Mouse (Mus musculus) liver, embryonic 14.5 days (tissue): ENCODE measurements around the gene Kif21a.

Source experiments
- CTCF ChIP-seq: IDR thresholded peaks from 2 replicates; pipeline ENCODE4 v1.5.1; 2016; ENCODE audit warnings: antibody characterized with exemption, low read depth, control low read depth
- EP300 ChIP-seq: IDR thresholded peaks from 2 replicates; pipeline ENCODE4 v1.6.1; 2016; ENCODE audit warnings: antibody characterized with exemption, low read depth

GRCm38 (mm10) chr15:90935579-90935978, 114.2 kb downstream of the Kif21a start:
- no peak for TF ChIP-seq CTCF
- TF ChIP-seq EP300, result no peak
